Mouse (Mus musculus) embryo, embryonic 10 days (tissue): ENCODE measurements around the gene Slfn1.
"Not testable (repeated sequence)": the region's sequence is repeated elsewhere in the genome, so short reads cannot be mapped to it uniquely, and the experiment has no call there.

Source experiments
- DNase-seq: peaks from one replicate; pipeline ENCODE4 v3.0.0-alpha.2; 2015; ENCODE audit warnings: low spot score

Slfn1 gene

DNA sequence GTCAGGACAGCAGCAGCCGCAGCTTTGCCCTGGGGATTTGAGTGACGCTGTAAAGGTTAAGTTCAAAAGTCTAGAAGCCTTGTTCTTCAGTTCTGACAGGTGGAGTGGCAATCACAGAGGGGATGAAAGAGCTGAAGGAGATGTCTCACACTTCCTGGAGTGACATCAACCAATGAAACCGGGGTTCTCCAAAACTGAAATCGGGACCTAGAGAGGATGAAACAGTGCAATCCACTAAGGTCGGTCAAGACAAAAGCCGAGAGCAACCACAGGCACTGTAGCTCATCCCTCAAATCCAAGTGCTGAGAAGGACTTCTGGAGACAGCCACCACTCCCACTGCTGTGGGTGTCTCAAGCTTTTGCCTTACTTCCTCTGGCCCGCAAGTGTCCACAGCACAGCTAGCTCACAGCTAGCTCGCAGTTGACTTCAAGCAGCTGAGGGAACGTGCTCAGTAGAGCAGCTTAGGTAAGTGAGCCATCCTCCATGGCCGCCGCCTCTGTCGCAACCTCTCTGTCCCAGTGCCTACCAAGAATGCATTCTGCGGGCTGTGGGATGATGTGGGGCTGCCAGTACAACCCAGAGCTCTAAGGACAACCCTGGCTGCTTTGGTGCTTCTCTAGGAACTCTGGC is at the start of gene Slfn1:
Gene Slfn1, plus strand, starts transcription at position 253 of the 631 bp plus-strand sequence.
- DNase-seq: no peak

- DNase-seq: no peak
Observed at GRCm38 (mm10) chr11:83067982-83068694, 48.5 kb upstream of the Slfn1 start.

GRCm38 (mm10) chr11:83070321-83070970 is 46.2 kb upstream of the Slfn1 start:
- no peak for DNase-seq

- no peak for DNase-seq
Observed at GRCm38 (mm10) chr11:83077714-83078422, 38.8 kb upstream of the Slfn1 start.

DNA sequence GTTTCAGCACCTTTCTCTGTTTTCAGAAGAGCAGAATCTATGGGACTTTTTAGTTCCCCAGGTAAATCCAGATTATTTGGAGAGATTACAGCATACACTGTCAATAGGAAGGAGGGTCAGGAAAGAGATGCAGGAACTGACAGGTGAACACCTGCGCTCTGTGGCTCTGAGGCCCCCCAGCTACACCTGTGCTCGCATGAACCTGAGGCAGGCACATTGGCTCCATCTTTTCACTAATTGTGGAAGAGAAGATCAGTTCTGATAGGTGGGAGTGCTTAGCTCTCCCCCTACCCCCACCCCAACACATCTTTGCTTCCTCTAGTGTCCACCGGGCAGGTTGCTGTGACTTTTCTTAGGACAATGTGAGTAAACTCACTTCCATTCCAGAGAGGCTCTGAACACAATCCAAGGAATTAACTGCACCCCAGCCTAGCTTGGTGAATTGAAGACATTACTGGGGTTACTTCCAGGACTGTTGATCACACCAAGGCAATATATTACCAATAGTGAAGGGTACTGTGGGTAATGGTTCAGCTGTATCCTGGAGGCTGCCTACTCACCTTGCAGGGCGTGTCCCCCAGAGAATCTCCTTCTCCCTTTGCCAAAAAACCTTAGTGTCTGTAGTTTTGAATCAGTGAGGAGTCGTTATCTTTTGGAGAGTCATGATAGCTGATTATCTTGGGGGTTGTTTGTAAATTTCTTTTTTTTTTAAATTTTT is 38.1 kb upstream of the Slfn1 start:
- no peak for DNase-seq

DNA sequence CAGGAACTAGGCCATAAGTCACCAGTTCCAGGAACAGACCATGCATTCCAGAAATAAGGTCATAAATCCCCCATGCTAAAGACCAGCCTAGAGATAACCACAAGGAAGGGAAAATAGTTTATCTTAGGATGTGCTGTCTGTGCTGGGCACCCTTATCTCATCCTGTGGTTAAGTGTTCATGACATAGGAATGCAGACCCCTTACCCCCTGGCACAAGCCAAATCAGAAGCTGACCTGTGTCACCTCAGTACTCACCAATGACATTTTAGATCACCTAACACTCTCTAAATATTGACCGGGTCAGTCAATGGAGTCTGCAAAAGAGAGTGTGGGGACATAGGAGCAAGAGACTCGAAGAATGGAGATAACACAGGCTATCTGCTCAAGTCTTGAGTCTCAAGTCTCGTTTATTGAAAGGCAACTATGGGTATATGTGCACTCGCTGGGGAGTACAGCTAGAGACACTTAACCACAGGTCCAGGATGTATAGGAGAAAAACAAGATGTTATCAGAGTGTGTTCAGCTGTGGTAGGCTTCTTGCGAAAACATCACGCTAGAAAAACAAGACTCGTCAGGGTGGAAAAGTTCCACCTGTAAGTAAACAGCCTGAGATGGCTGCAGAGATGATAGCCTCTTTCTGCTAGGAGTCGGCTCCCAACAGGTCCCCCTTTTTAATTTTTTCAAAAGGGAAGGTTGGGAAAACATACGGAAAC is 37.0 kb upstream of the Slfn1 start:
- DNase-seq: no peak

GRCm38 (mm10) chr11:83082741-83083473 is 33.7 kb upstream of the Slfn1 start:
- no peak for DNase-seq

DNA sequence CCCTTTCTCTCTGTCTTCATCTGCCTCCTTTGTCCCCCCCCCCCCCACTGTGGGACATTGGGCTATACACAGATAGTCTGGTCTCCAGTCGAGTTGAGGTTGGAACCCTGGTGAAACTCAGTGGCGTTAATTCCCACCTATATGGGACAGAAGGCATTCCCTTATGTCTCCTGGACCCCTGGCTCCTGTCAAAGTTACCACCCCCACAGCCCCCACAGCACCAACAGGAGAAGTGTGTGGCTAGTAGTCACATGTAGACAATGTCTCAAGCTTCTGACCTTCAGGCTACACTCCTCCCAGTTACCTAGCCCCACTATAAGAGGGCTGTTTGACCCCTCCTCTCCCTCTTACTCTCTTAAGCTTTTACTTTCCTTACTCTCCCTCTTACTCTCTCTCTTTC is 32.5 kb upstream of the Slfn1 start:
- DNase-seq: no peak

DNA sequence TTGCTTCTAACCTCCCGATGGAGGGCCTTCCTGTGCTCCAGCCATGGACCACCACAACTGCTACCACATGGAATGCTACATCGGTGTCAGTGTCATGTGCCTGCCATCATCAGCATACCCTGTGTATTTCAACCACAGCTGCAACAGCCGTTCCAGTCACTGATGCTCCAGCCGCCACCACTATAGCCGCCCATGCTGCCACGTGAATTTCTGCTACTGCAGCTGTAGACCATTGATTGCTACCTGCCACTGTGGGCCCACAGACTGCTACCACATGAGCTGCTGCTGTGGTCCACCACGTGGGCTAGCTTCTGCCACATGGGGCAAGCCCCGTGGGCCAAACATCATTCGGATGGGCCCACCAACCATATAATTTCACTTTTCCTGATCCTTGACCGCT is 31.9 kb upstream of the Slfn1 start:
- DNase-seq: no peak

GRCm38 (mm10) chr11:83115138-83115537 is 1.5 kb upstream of the Slfn1 start:
- DNase-seq: peak; percentile 29

- DNase-seq: no peak
Observed at GRCm38 (mm10) chr11:83118056-83118455, 1.4 kb downstream of the Slfn1 start.

DNA sequence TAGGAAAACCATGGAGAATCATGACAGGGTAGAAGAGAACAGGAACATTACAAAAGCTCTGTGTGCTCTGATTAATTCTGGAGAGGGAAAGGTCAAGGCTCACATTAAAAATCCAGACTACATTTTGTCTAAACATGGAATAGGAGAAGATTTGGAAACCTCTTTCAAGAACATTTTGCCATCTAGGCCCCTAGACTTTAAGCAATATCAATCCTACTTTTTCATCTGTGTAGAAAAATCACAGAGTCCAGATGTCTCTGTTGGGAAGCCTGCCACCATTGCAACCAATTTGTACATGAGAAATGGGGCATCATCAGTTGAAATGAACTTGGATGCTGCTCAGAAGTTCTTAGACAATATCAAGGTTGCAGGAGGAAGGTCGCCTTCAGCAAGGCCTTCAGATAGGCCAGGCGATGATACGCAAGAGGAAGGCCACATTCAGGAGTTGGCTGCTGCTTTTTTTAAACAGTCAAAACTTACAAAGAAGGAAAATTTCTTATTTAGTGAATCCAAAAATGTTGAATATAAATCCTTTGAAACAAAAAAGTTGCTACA is 4.6 kb downstream of the Slfn1 start:
- DNase-seq: no peak

DNA sequence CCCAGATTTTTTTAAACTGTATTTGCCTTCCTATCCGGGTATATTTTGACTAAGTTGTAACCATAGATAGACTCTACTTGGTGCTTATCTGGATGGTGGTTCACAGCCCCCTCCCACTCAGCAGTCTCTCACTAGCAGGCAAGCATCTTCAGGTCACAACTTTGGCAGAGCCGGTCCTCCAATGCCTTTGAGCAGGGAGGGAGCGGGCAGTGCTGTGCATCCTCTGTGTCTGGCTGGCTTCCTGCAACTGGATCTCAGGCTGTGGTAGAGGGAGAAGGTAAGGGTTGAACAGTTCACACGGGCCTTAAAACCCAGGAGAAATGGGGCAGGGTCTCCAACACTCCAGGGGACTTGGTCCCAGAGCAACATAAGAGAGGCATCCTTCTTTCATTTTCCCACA is 6.5 kb downstream of the Slfn1 start:
- DNase-seq: no peak

- no peak for DNase-seq
Observed at GRCm38 (mm10) chr11:83124906-83125305, 8.3 kb downstream of the Slfn1 start.

- not testable (repeated sequence) for DNase-seq
Observed at GRCm38 (mm10) chr11:83125633-83126032, 9.0 kb downstream of the Slfn1 start.

DNA sequence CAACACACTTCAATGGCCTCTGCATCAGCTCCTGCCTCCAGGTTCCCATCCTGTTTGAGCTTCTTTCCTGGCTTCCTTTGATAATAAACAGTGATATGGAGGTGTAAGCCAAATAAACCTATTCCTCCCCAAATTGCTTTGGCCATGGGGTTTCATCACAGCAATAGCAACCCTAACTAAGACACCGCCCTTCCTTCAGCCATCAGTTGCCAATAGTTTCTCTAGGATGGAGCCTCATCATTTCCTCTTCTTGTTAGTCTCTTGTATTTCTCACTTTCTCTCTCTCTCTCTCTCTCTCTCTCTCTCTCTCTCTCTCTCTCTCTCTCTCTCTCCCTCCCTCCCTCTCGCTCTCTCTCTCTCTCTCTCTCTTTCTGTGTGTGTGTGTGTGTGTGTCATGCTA is 20.6 kb downstream of the Slfn1 start:
- DNase-seq: not testable (repeated sequence)

DNA sequence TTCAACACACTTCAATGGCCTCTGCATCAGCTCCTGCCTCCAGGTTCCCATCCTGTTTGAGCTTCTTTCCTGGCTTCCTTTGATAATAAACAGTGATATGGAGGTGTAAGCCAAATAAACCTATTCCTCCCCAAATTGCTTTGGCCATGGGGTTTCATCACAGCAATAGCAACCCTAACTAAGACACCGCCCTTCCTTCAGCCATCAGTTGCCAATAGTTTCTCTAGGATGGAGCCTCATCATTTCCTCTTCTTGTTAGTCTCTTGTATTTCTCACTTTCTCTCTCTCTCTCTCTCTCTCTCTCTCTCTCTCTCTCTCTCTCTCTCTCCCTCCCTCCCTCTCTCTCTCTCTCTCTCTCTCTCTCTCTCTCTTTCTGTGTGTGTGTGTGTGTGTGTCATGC is 32.3 kb downstream of the Slfn1 start:
- DNase-seq: not testable (repeated sequence)
